Mouse (Mus musculus): ENCODE data around the gene Slc22a23. TPM values are rescaled to one million over a fixed set of nuclear protein-coding genes. Genes with fewer than 3 reads are reported as not detected.
A peak's percentile ranks its signal among the peaks of the same experiment; 100 is the strongest.
"Not testable (repeated sequence)": the region's sequence is repeated elsewhere in the genome, so short reads cannot be mapped to it uniquely, and the experiment has no call there.

Gene Slc22a23
- polyA plus RNA-seq (2014; fragmentation: Nextera tagmentation; extraction: Ambion mirVana), result 11.0 and 11.6 TPM in 2 replicates

DNA sequence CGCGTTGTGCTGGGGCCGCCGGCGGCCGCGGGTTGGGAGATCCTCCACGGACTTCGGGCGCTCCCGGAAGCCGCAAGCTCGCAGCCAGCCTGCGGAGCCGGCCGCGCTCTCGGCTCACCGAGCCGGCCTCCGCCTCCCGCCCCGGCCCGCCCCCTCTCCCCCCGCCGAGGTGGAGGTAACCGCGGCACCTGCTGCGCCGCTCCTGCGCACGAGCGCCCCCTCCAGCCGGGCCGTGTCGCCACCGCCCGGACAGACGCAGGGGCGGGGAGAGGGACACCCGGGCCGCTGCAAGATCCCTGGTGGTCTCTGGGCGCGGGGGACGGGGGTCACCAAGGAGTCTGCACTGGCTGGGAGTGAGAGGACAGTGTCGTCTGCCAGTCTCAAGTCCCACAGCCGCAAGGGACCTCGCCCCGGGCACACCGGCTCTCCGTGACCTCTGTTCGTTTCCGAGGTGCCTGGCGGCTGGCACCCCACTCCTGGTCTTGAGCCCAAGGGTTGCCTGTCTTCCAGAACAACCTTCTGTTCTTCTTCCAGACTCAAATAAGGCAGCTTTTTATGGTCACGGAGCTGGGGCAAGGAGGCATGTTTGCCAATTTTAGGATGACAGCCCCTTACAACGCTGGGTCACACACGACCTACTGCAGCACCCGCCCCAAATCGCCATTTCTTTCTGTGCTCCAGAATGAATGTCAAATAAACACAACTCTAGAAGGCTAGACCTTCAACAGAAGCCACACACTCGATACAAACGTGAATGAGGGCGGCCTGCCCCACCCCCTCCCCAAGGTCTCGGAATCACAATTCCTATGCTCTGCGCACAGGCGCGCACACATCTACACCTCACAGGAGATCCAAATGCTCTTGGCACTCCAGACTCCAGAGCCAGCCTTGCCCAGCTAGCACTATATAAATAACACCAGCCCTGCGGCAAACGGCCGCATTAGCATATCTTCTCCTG lies at the start of gene Slc22a23:
Gene Slc22a23 (minus strand): TSS at position 55 of the 958 bp plus-strand sequence.
- H3K9me3 ChIP-seq (ENCODE audit: control insufficient read depth, low read length), result no peaks in the 10 kb centered on the region
- no peaks in the 10 kb centered on the region; the same call in 1 of the 2 replicates for H3K27me3 ChIP-seq (replicated peaks; ENCODE audit: control insufficient read depth, insufficient read depth, low read length)
- 1% methylated on average over 60 of the region's 69 CpGs for WGBS
- peak within 1 kb of the TSS; percentile 88 for H3K4me3 ChIP-seq (ENCODE audit: low read depth, low read length)
- DNase-seq (ENCODE audit: low spot score), result peak; percentile 81
- peaks cover 36% of the 10 kb centered on the region for H3K4me1 ChIP-seq (replicated peaks; ENCODE audit: control insufficient read depth, insufficient read depth, low read length)
- peak within 1 kb of the TSS; percentile 95 for H3K9ac ChIP-seq (ENCODE audit: low read depth, low read length)
- H3K27ac ChIP-seq (ENCODE audit: low read depth, low read length), result peak within 1 kb of the TSS; percentile 82
- H3K4me2 ChIP-seq, result peak within 1 kb of the TSS; percentile 91
- H3K36me3 ChIP-seq (ENCODE audit: control insufficient read depth, insufficient read depth, low read length), result no peaks in the 10 kb centered on the region
- peak; percentile 73 for ATAC-seq (replicated peaks; ENCODE audit: low FRiP score)

GRCm38 (mm10) chr13:34394305-34394704 lies 49.3 kb upstream of the Slc22a23 start:
- H3K9ac ChIP-seq (ENCODE audit: low read depth, low read length); H3K27me3 ChIP-seq (replicated peaks; ENCODE audit: control insufficient read depth, insufficient read depth, low read length); H3K4me2 ChIP-seq; ATAC-seq (replicated peaks; ENCODE audit: low FRiP score); H3K27ac ChIP-seq (ENCODE audit: low read depth, low read length); H3K4me3 ChIP-seq (ENCODE audit: low read depth, low read length); H3K36me3 ChIP-seq (ENCODE audit: control insufficient read depth, insufficient read depth, low read length); H3K9me3 ChIP-seq (ENCODE audit: control insufficient read depth, low read length); DNase-seq (ENCODE audit: low spot score): not testable (repeated sequence)
- WGBS, result 77% methylated on average over 12 of the region's 16 CpGs
- H3K4me1 ChIP-seq (replicated peaks; ENCODE audit: control insufficient read depth, insufficient read depth, low read length), result peaks cover 11% of the 10 kb centered on the region

GRCm38 (mm10) chr13:34392376-34392775 lies 47.4 kb upstream of the Slc22a23 start:
- ATAC-seq (replicated peaks; ENCODE audit: low FRiP score) (no peak), DNase-seq (ENCODE audit: low spot score) (no peak)
- H3K4me2 ChIP-seq, result no peak overlapping the region
- H3K27ac ChIP-seq (ENCODE audit: low read depth, low read length), result no peak overlapping the region
- no peaks in the 10 kb centered on the region for H3K36me3 ChIP-seq (ENCODE audit: control insufficient read depth, insufficient read depth, low read length)
- no peaks in the 10 kb centered on the region for H3K9me3 ChIP-seq (ENCODE audit: control insufficient read depth, low read length)
- H3K9ac ChIP-seq (ENCODE audit: low read depth, low read length), result no peak overlapping the region
- no peaks in the 10 kb centered on the region for H3K27me3 ChIP-seq (replicated peaks; ENCODE audit: control insufficient read depth, insufficient read depth, low read length)
- no peak overlapping the region for H3K4me3 ChIP-seq (ENCODE audit: low read depth, low read length)
- WGBS, result 64% methylated on average over 7 of the region's 7 CpGs
- H3K4me1 ChIP-seq (replicated peaks; ENCODE audit: control insufficient read depth, insufficient read depth, low read length), result no peaks in the 10 kb centered on the region

GRCm38 (mm10) chr13:34388219-34388618 lies 43.2 kb upstream of the Slc22a23 start:
- Histone ChIP-seq H3K4me1 (replicated peaks; ENCODE audit: control insufficient read depth, insufficient read depth, low read length) (no peaks in the 10 kb centered on the region), H3K27me3 (replicated peaks; ENCODE audit: control insufficient read depth, insufficient read depth, low read length) (no peaks in the 10 kb centered on the region), H3K36me3 (ENCODE audit: control insufficient read depth, insufficient read depth, low read length) (no peaks in the 10 kb centered on the region), H3K9ac (ENCODE audit: low read depth, low read length) (no peak overlapping the region), H3K9me3 (ENCODE audit: control insufficient read depth, low read length) (no peaks in the 10 kb centered on the region), H3K4me3 (ENCODE audit: low read depth, low read length) (no peak overlapping the region), H3K27ac (ENCODE audit: low read depth, low read length) (no peak overlapping the region), H3K4me2 (no peak overlapping the region)
- no peak for ATAC-seq (replicated peaks; ENCODE audit: low FRiP score)
- no peak for DNase-seq (ENCODE audit: low spot score)
- 84% methylated on average over 5 of the region's 5 CpGs for WGBS

DNA sequence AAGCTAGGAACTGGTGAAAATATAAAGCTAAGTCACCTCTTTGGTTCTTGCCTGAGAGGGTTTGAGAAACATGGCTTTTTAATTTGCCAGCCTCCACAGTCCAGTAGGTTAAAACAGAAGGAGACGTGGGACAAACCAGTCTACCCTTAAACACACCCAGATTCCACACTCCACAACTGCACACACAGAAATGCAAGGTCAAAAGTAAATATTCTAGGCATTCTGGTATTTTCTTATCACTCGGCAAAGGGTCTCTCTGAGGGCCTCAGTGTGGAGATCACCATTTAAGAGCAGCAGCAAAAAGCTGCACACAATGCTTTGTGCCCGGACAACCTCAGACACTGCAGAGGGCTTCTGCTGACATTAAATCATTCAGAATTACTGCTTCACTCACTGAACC lies 38.4 kb upstream of the Slc22a23 start:
- no peak overlapping the region for H3K9ac ChIP-seq (ENCODE audit: low read depth, low read length)
- H3K36me3 ChIP-seq (ENCODE audit: control insufficient read depth, insufficient read depth, low read length), result no peaks in the 10 kb centered on the region
- no peak for DNase-seq (ENCODE audit: low spot score)
- H3K4me1 ChIP-seq (replicated peaks; ENCODE audit: control insufficient read depth, insufficient read depth, low read length), result no peaks in the 10 kb centered on the region
- WGBS, result 72% methylated on average over 3 of the region's 3 CpGs
- H3K4me3 ChIP-seq (ENCODE audit: low read depth, low read length), result no peak overlapping the region
- H3K9me3 ChIP-seq (ENCODE audit: control insufficient read depth, low read length), result no peaks in the 10 kb centered on the region
- no peak for ATAC-seq (replicated peaks; ENCODE audit: low FRiP score)
- no peak overlapping the region for H3K27ac ChIP-seq (ENCODE audit: low read depth, low read length)
- H3K4me2 ChIP-seq, result no peak overlapping the region
- no peaks in the 10 kb centered on the region for H3K27me3 ChIP-seq (replicated peaks; ENCODE audit: control insufficient read depth, insufficient read depth, low read length)

DNA sequence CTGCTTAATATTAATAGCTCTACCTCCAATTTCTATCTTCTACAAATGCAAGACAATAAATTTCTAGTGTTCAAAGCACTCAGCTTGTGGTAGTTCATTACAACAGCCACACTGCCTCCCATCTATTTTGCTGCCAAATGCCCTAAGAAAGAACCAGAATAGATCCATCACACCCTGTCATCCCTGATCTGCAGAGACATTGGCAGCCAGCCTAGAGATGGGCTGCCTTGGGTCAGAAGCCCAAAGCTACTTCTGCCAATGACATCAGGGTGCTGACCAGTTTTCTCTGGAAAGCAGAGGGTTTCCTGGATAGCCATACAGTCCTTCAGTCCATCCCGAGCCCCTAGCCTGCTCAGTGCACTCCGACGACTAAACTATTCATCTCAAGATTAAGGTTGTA lies 33.9 kb upstream of the Slc22a23 start:
- Histone ChIP-seq H3K9me3 (ENCODE audit: control insufficient read depth, low read length) (no peaks in the 10 kb centered on the region), H3K9ac (ENCODE audit: low read depth, low read length) (no peak overlapping the region), H3K4me3 (ENCODE audit: low read depth, low read length) (no peak overlapping the region), H3K27ac (ENCODE audit: low read depth, low read length) (no peak overlapping the region), H3K36me3 (ENCODE audit: control insufficient read depth, insufficient read depth, low read length) (no peaks in the 10 kb centered on the region), H3K4me1 (replicated peaks; ENCODE audit: control insufficient read depth, insufficient read depth, low read length) (no peaks in the 10 kb centered on the region), H3K4me2 (no peak overlapping the region), H3K27me3 (replicated peaks; ENCODE audit: control insufficient read depth, insufficient read depth, low read length) (no peaks in the 10 kb centered on the region)
- no peak for DNase-seq (ENCODE audit: low spot score)
- no peak for ATAC-seq (replicated peaks; ENCODE audit: low FRiP score)
- WGBS, result 80% methylated on average over 3 of the region's 3 CpGs

- Histone ChIP-seq H3K9ac (ENCODE audit: low read depth, low read length) (no peak overlapping the region), H3K27me3 (replicated peaks; ENCODE audit: control insufficient read depth, insufficient read depth, low read length) (no peaks in the 10 kb centered on the region), H3K4me1 (replicated peaks; ENCODE audit: control insufficient read depth, insufficient read depth, low read length) (no peaks in the 10 kb centered on the region), H3K9me3 (ENCODE audit: control insufficient read depth, low read length) (no peaks in the 10 kb centered on the region), H3K4me2 (no peak overlapping the region), H3K4me3 (ENCODE audit: low read depth, low read length) (no peak overlapping the region), H3K27ac (ENCODE audit: low read depth, low read length) (no peak overlapping the region), H3K36me3 (ENCODE audit: control insufficient read depth, insufficient read depth, low read length) (no peaks in the 10 kb centered on the region)
- no peak for ATAC-seq (replicated peaks; ENCODE audit: low FRiP score)
- no peak for DNase-seq (ENCODE audit: low spot score)
- 81% methylated on average over 4 of the region's 4 CpGs for WGBS
These were observed 30.2 kb upstream of the Slc22a23 start for GRCm38 (mm10) chr13:34375145-34375544.

DNA sequence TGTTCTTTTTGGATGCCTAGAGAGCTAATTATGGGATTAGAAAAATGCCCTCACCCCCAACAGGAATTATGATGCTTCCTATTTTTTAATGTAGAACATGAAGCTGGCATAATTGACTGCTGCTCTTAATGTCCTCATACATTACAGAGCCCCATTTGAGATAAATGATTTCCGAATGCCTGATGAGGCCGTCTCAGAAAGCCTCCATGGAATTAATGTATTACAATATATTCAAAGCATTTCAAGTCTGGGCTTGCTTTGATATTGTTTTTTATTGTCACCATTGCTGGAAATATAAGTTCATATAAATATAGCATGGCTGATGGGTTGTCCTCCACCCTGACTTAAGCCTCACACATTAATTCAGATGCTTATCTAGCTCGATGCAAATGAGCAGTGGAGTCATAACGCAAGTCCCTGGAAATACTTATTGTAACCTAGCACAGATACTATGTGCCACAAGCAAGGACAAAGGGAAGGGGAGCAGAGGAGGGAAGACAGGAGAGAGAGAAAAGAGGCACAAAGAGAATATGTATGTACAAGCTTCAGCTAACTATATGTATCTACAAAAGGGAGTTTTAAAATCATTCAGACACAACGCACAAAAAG lies 28.0 kb upstream of the Slc22a23 start:
- Histone ChIP-seq H3K4me1 (replicated peaks; ENCODE audit: control insufficient read depth, insufficient read depth, low read length) (no peaks in the 10 kb centered on the region), H3K9ac (ENCODE audit: low read depth, low read length) (no peak overlapping the region), H3K36me3 (ENCODE audit: control insufficient read depth, insufficient read depth, low read length) (no peaks in the 10 kb centered on the region), H3K4me2 (no peak overlapping the region), H3K4me3 (ENCODE audit: low read depth, low read length) (no peak overlapping the region), H3K27me3 (replicated peaks; ENCODE audit: control insufficient read depth, insufficient read depth, low read length) (no peaks in the 10 kb centered on the region), H3K9me3 (ENCODE audit: control insufficient read depth, low read length) (no peaks in the 10 kb centered on the region), H3K27ac (ENCODE audit: low read depth, low read length) (no peak overlapping the region)
- no peak for ATAC-seq (replicated peaks; ENCODE audit: low FRiP score)
- no peak for DNase-seq (ENCODE audit: low spot score)
- WGBS, result 89% methylated on average over 5 of the region's 5 CpGs
